Mouse (Mus musculus): ENCODE results near the gene Plcl2. TPM values are rescaled to one million over a fixed set of nuclear protein-coding genes. Genes with fewer than 3 reads are reported as not detected.

Gene Plcl2
- total RNA-seq, 1 experiment = 2.7 TPM

DNA sequence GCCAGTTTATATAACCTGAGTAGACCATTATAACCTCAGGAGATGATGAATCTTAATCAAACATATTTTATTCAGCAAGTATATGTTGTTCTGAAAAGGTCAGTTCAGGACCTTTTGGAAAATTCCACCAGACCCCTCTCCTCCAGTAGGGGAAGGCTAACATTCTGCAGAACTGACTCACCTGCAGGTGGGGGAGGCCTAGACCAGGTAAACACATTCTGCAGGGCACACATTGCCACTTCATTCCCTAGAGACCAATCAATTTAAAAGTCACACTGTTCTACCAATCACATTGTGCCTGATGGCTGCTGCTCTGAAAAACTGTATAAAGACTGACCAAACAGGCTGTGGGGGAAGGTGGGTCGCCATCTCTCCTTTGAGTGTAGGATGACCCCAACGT lies 217.1 kb downstream of the Plcl2 start:
- Histone ChIP-seq H3K9ac (ENCODE audit: insufficient read depth, low read depth, low read length, poor library complexity, severe bottlenecking) (no peak overlapping the region), H3K9me3 (ENCODE audit: control insufficient read depth, insufficient read depth, low read depth, low read length) (no peaks in the 10 kb centered on the region), H3K4me3 (ENCODE audit: insufficient read depth in 1 of 2, low read depth in 1 of 2, low read length in 2 of 2, poor library complexity in 1 of 2, severe bottlenecking in 1 of 2) (no peak overlapping the region), H3K36me3 (ENCODE audit: control insufficient read depth, insufficient read depth, low read length, poor library complexity, severe bottlenecking) (no peaks in the 10 kb centered on the region), H3K4me1 (ENCODE audit: control insufficient read depth in 2 of 2, insufficient read depth in 2 of 2, low read length in 2 of 2, poor library complexity in 1 of 2) (no peaks in the 10 kb centered on the region), H3K27ac (ENCODE audit: insufficient read depth, low read depth, low read length, poor library complexity, severe bottlenecking) (no peak overlapping the region)
- no peak for TF ChIP-seq ZC3H11A (IDR thresholded peaks at IDR 0.05; ENCODE audit: borderline replicate concordance, low read depth, low read length)
- no peak for TF ChIP-seq CHD2 (IDR thresholded peaks at IDR 0.05; ENCODE audit: low read depth, low read length)
- TF ChIP-seq ZNF384 (IDR thresholded peaks at IDR 0.05; ENCODE audit: low read depth, low read length) = no peak
- no peak for TF ChIP-seq HCFC1 (IDR thresholded peaks at IDR 0.05; ENCODE audit: borderline replicate concordance, insufficient read depth, low read length)
- no peak for TF ChIP-seq MAFK (IDR thresholded peaks at IDR 0.05; ENCODE audit: insufficient read depth, low read depth, low read length)
- DNase-seq (ENCODE audit: low read depth, low spot score) = no peak
- in situ Hi-C loops (cut with MboI; ENCODE audit: low sequenced_read_pairs in 2 of 2, unreplicated experiment in 2 of 2) = no loop called here

DNA sequence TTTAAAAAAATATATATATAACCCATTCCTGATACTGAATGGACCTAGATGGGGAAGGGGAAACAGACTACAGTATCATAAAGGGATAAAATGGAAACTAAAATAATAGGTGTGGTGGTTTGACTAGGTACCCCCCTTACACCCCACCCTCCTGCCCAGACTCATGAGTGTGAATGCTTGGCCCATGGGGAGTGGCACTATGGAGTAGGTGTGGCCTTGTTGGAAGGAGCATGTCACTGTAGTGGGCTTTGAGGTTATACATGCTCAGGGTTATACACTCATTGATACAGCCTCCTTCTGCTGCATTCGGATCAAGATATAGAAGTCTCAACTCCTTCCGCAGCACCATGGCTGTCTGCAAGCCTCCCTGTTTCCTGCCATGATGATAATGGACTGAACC lies 219.8 kb downstream of the Plcl2 start:
- in situ Hi-C loops (cut with MboI; ENCODE audit: low sequenced_read_pairs in 2 of 2, unreplicated experiment in 2 of 2) = no loop called here
- Histone ChIP-seq H3K27ac (ENCODE audit: insufficient read depth, low read depth, low read length, poor library complexity, severe bottlenecking) (no peak overlapping the region), H3K36me3 (ENCODE audit: control insufficient read depth, insufficient read depth, low read length, poor library complexity, severe bottlenecking) (no peaks in the 10 kb centered on the region; the same call in 1 of the 2 replicates), H3K9me3 (ENCODE audit: control insufficient read depth, insufficient read depth, low read depth, low read length) (no peaks in the 10 kb centered on the region), H3K9ac (ENCODE audit: insufficient read depth, low read depth, low read length, poor library complexity, severe bottlenecking) (no peak overlapping the region), H3K4me3 (ENCODE audit: insufficient read depth in 1 of 2, low read depth in 1 of 2, low read length in 2 of 2, poor library complexity in 1 of 2, severe bottlenecking in 1 of 2) (no peak overlapping the region), H3K4me1 (ENCODE audit: control insufficient read depth in 2 of 2, insufficient read depth in 2 of 2, low read length in 2 of 2, poor library complexity in 1 of 2) (no peaks in the 10 kb centered on the region)
- TF ChIP-seq MAFK (IDR thresholded peaks at IDR 0.05; ENCODE audit: insufficient read depth, low read depth, low read length) (no peak), CHD2 (IDR thresholded peaks at IDR 0.05; ENCODE audit: low read depth, low read length) (no peak), ZNF384 (IDR thresholded peaks at IDR 0.05; ENCODE audit: low read depth, low read length) (no peak), ZC3H11A (IDR thresholded peaks at IDR 0.05; ENCODE audit: borderline replicate concordance, low read depth, low read length) (no peak), HCFC1 (IDR thresholded peaks at IDR 0.05; ENCODE audit: borderline replicate concordance, insufficient read depth, low read length) (no peak)
- no peak for DNase-seq (ENCODE audit: low read depth, low spot score)

- Histone ChIP-seq H3K4me1 (ENCODE audit: control insufficient read depth in 2 of 2, insufficient read depth in 2 of 2, low read length in 2 of 2, poor library complexity in 1 of 2) (no peaks in the 10 kb centered on the region), H3K9me3 (ENCODE audit: control insufficient read depth, insufficient read depth, low read depth, low read length) (no peaks in the 10 kb centered on the region), H3K9ac (ENCODE audit: insufficient read depth, low read depth, low read length, poor library complexity, severe bottlenecking) (no peak overlapping the region), H3K27ac (ENCODE audit: insufficient read depth, low read depth, low read length, poor library complexity, severe bottlenecking) (no peak overlapping the region), H3K4me3 (ENCODE audit: insufficient read depth in 1 of 2, low read depth in 1 of 2, low read length in 2 of 2, poor library complexity in 1 of 2, severe bottlenecking in 1 of 2) (no peak overlapping the region), H3K36me3 (ENCODE audit: control insufficient read depth, insufficient read depth, low read length, poor library complexity, severe bottlenecking) (no peaks in the 10 kb centered on the region; the same call in 1 of the 2 replicates)
- in situ Hi-C loops (cut with MboI; ENCODE audit: low sequenced_read_pairs in 2 of 2, unreplicated experiment in 2 of 2) = no loop called here
- no peak for DNase-seq (ENCODE audit: low read depth, low spot score)
- TF ChIP-seq ZNF384 (IDR thresholded peaks at IDR 0.05; ENCODE audit: low read depth, low read length) = no peak
- no peak for TF ChIP-seq MAFK (IDR thresholded peaks at IDR 0.05; ENCODE audit: insufficient read depth, low read depth, low read length)
- TF ChIP-seq ZC3H11A (IDR thresholded peaks at IDR 0.05; ENCODE audit: borderline replicate concordance, low read depth, low read length) = no peak
- no peak for TF ChIP-seq CHD2 (IDR thresholded peaks at IDR 0.05; ENCODE audit: low read depth, low read length)
- TF ChIP-seq HCFC1 (IDR thresholded peaks at IDR 0.05; ENCODE audit: borderline replicate concordance, insufficient read depth, low read length) = no peak
These were observed 220.4 kb downstream of the Plcl2 start for GRCm38 (mm10) chr17:50729577-50729976.

DNA sequence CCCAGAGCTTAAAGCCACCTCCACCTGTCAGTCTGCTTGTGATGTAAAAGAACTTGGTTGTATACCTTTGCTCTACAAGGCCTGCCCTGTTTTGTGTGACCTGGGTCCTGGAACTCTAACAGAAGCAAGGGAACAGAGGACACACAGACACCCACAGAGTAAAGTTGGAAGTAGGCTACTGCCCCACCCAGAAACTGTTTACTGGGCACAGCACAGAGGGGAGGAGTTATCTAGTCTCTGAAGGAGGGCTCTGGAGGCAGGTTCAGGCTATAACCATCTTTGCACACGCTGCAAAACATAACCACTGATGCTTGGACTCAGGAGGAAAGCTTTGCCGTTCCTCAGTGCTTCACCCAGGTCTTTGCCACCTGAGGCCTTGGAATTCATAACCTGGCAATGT lies 221.7 kb downstream of the Plcl2 start:
- TF ChIP-seq HCFC1 (IDR thresholded peaks at IDR 0.05; ENCODE audit: borderline replicate concordance, insufficient read depth, low read length) (no peak), ZNF384 (IDR thresholded peaks at IDR 0.05; ENCODE audit: low read depth, low read length) (no peak), CHD2 (IDR thresholded peaks at IDR 0.05; ENCODE audit: low read depth, low read length) (no peak), ZC3H11A (IDR thresholded peaks at IDR 0.05; ENCODE audit: borderline replicate concordance, low read depth, low read length) (no peak), MAFK (IDR thresholded peaks at IDR 0.05; ENCODE audit: insufficient read depth, low read depth, low read length) (no peak)
- Histone ChIP-seq H3K4me1 (ENCODE audit: control insufficient read depth in 2 of 2, insufficient read depth in 2 of 2, low read length in 2 of 2, poor library complexity in 1 of 2) (no peaks in the 10 kb centered on the region), H3K27ac (ENCODE audit: insufficient read depth, low read depth, low read length, poor library complexity, severe bottlenecking) (no peak overlapping the region), H3K4me3 (ENCODE audit: insufficient read depth in 1 of 2, low read depth in 1 of 2, low read length in 2 of 2, poor library complexity in 1 of 2, severe bottlenecking in 1 of 2) (no peak overlapping the region), H3K9ac (ENCODE audit: insufficient read depth, low read depth, low read length, poor library complexity, severe bottlenecking) (no peak overlapping the region), H3K36me3 (ENCODE audit: control insufficient read depth, insufficient read depth, low read length, poor library complexity, severe bottlenecking) (no peaks in the 10 kb centered on the region; the same call in 1 of the 2 replicates), H3K9me3 (ENCODE audit: control insufficient read depth, insufficient read depth, low read depth, low read length) (no peaks in the 10 kb centered on the region)
- in situ Hi-C loops (cut with MboI; ENCODE audit: low sequenced_read_pairs in 2 of 2, unreplicated experiment in 2 of 2) = no loop called here
- DNase-seq (ENCODE audit: low read depth, low spot score) = no peak

DNA sequence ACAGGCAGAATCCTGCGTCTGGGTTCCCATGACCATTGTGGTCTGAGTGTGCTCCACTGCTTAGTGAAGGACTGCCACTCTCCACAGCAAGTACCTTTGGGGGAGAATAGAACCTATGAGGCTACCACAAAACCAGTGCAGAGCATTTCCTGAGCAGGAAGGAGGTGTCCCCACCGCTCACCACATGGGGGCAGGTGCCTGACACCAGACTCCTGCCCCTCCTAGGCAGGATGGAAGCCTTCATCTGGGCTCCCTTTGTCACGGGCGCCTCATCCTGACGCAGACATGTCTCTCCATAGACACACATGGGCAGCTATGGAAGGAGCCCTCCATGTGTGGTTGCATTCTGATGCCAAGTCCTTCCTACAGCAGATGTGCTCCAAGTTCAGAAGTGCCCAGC lies 222.7 kb downstream of the Plcl2 start:
- H3K4me3 ChIP-seq (ENCODE audit: insufficient read depth in 1 of 2, low read depth in 1 of 2, low read length in 2 of 2, poor library complexity in 1 of 2, severe bottlenecking in 1 of 2) = no peak overlapping the region
- H3K4me1 ChIP-seq (ENCODE audit: control insufficient read depth in 2 of 2, insufficient read depth in 2 of 2, low read length in 2 of 2, poor library complexity in 1 of 2) = no peaks in the 10 kb centered on the region
- no peak for DNase-seq (ENCODE audit: low read depth, low spot score)
- in situ Hi-C loops (cut with MboI; ENCODE audit: low sequenced_read_pairs in 2 of 2, unreplicated experiment in 2 of 2) = no loop called here
- H3K27ac ChIP-seq (ENCODE audit: insufficient read depth, low read depth, low read length, poor library complexity, severe bottlenecking) = no peak overlapping the region
- no peaks in the 10 kb centered on the region for H3K9me3 ChIP-seq (ENCODE audit: control insufficient read depth, insufficient read depth, low read depth, low read length)
- H3K9ac ChIP-seq (ENCODE audit: insufficient read depth, low read depth, low read length, poor library complexity, severe bottlenecking) = no peak overlapping the region
- TF ChIP-seq HCFC1 (IDR thresholded peaks at IDR 0.05; ENCODE audit: borderline replicate concordance, insufficient read depth, low read length) = no peak
- TF ChIP-seq ZC3H11A (IDR thresholded peaks at IDR 0.05; ENCODE audit: borderline replicate concordance, low read depth, low read length) = no peak
- TF ChIP-seq MAFK (IDR thresholded peaks at IDR 0.05; ENCODE audit: insufficient read depth, low read depth, low read length) = no peak
- TF ChIP-seq CHD2 (IDR thresholded peaks at IDR 0.05; ENCODE audit: low read depth, low read length) = no peak
- no peak for TF ChIP-seq ZNF384 (IDR thresholded peaks at IDR 0.05; ENCODE audit: low read depth, low read length)
- no peaks in the 10 kb centered on the region; the same call in 1 of the 2 replicates for H3K36me3 ChIP-seq (ENCODE audit: control insufficient read depth, insufficient read depth, low read length, poor library complexity, severe bottlenecking)

Measured in ES-E14 (cell line).